Mouse (Mus musculus): ENCODE data around the gene Fbln2. TPM values are rescaled to one million over a fixed set of nuclear protein-coding genes. Genes with fewer than 3 reads are reported as not detected.

Fbln2 gene
- total RNA-seq, 2 experiments from 2014 or later = not detected

GRCm38 (mm10) chr6:91189971-91190370, 22.3 kb upstream of the Fbln2 start:
- ATAC-seq (replicated peaks; ENCODE audit: low FRiP score, low TSS enrichment, poor library complexity, severe bottlenecking) = no peak

GRCm38 (mm10) chr6:91191465-91191864, 20.8 kb upstream of the Fbln2 start:
- no peak for ATAC-seq (replicated peaks; ENCODE audit: low FRiP score, low TSS enrichment, poor library complexity, severe bottlenecking)

GRCm38 (mm10) chr6:91192421-91192820, 19.8 kb upstream of the Fbln2 start:
- no peak for ATAC-seq (replicated peaks; ENCODE audit: low FRiP score, low TSS enrichment, poor library complexity, severe bottlenecking)

- ATAC-seq (replicated peaks; ENCODE audit: low FRiP score, low TSS enrichment, poor library complexity, severe bottlenecking) = no peak
Observed at GRCm38 (mm10) chr6:91192851-91193545, 19.3 kb upstream of the Fbln2 start.

- no peak for ATAC-seq (replicated peaks; ENCODE audit: low FRiP score, low TSS enrichment, poor library complexity, severe bottlenecking)
Observed at GRCm38 (mm10) chr6:91198456-91198855, 13.8 kb upstream of the Fbln2 start.

- no peak for ATAC-seq (replicated peaks; ENCODE audit: low FRiP score, low TSS enrichment, poor library complexity, severe bottlenecking)
Observed at GRCm38 (mm10) chr6:91200429-91201188, 11.6 kb upstream of the Fbln2 start.

GRCm38 (mm10) chr6:91201881-91202341, 10.3 kb upstream of the Fbln2 start:
- no peak for ATAC-seq (replicated peaks; ENCODE audit: low FRiP score, low TSS enrichment, poor library complexity, severe bottlenecking)

- no peak for ATAC-seq (replicated peaks; ENCODE audit: low FRiP score, low TSS enrichment, poor library complexity, severe bottlenecking)
Observed at GRCm38 (mm10) chr6:91202571-91202970, 9.7 kb upstream of the Fbln2 start.

- ATAC-seq (replicated peaks; ENCODE audit: low FRiP score, low TSS enrichment, poor library complexity, severe bottlenecking) = no peak
Observed at GRCm38 (mm10) chr6:91205346-91205745, 6.9 kb upstream of the Fbln2 start.

- ATAC-seq (replicated peaks; ENCODE audit: low FRiP score, low TSS enrichment, poor library complexity, severe bottlenecking) = no peak
Observed at GRCm38 (mm10) chr6:91205791-91206190, 6.5 kb upstream of the Fbln2 start.

GRCm38 (mm10) chr6:91207491-91207890, 4.8 kb upstream of the Fbln2 start:
- ATAC-seq (replicated peaks; ENCODE audit: low FRiP score, low TSS enrichment, poor library complexity, severe bottlenecking) = no peak

GRCm38 (mm10) chr6:91209780-91210179, 2.5 kb upstream of the Fbln2 start:
- ATAC-seq (replicated peaks; ENCODE audit: low FRiP score, low TSS enrichment, poor library complexity, severe bottlenecking) = no peak

GRCm38 (mm10) chr6:91210852-91211251, 1.4 kb upstream of the Fbln2 start:
- ATAC-seq (replicated peaks; ENCODE audit: low FRiP score, low TSS enrichment, poor library complexity, severe bottlenecking) = no peak

GRCm38 (mm10) chr6:91212571-91212970, 316 bp downstream of the Fbln2 start:
- peak; percentile 61 for ATAC-seq (replicated peaks; ENCODE audit: low FRiP score, low TSS enrichment, poor library complexity, severe bottlenecking)

GRCm38 (mm10) chr6:91213287-91214218, 1.3 kb downstream of the Fbln2 start:
- ATAC-seq (replicated peaks; ENCODE audit: low FRiP score, low TSS enrichment, poor library complexity, severe bottlenecking) = no peak

GRCm38 (mm10) chr6:91215454-91215853, 3.2 kb downstream of the Fbln2 start:
- ATAC-seq (replicated peaks; ENCODE audit: low FRiP score, low TSS enrichment, poor library complexity, severe bottlenecking) = no peak

- no peak for ATAC-seq (replicated peaks; ENCODE audit: low FRiP score, low TSS enrichment, poor library complexity, severe bottlenecking)
Observed at GRCm38 (mm10) chr6:91218445-91218844, 6.2 kb downstream of the Fbln2 start.

- no peak for ATAC-seq (replicated peaks; ENCODE audit: low FRiP score, low TSS enrichment, poor library complexity, severe bottlenecking)
Observed at GRCm38 (mm10) chr6:91218871-91219270, 6.6 kb downstream of the Fbln2 start.

GRCm38 (mm10) chr6:91220062-91220461, 7.8 kb downstream of the Fbln2 start:
- ATAC-seq (replicated peaks; ENCODE audit: low FRiP score, low TSS enrichment, poor library complexity, severe bottlenecking) = no peak

GRCm38 (mm10) chr6:91221094-91221493, 8.8 kb downstream of the Fbln2 start:
- ATAC-seq (replicated peaks; ENCODE audit: low FRiP score, low TSS enrichment, poor library complexity, severe bottlenecking) = no peak

All from megakaryocyte-erythroid progenitor cell, adult 5-6 weeks (primary cell).